Mouse (Mus musculus) spleen, postnatal 14 days (tissue): ENCODE measurements around the gene Rexo4.

Experiments used
- DNase-seq, 2 experiments: peaks; one replicate each; pipeline ENCODE4 v3.0.0; 2021 to 2022; ENCODE audit warnings: low spot score in 2 of 2

Rexo4 gene

GRCm38 (mm10) chr2:26963923-26964723 is at the start of gene Rexo4:
TSS of gene Rexo4 (minus strand) at chr2:26964386.
- peak; percentile 86 to 88 for DNase-seq

- peak; percentile 67 to 75 for DNase-seq
These were observed 45.6 kb upstream of the Rexo4 start, which contains the start of gene Cacfd1 for GRCm38 (mm10) chr2:27009714-27010244. TSS of gene Cacfd1 (plus strand) at chr2:27009926.

GRCm38 (mm10) chr2:27007701-27008100 is 43.5 kb upstream of the Rexo4 start:
- no peak for DNase-seq

GRCm38 (mm10) chr2:27006255-27006654 is 42.1 kb upstream of the Rexo4 start:
- DNase-seq = no peak

DNA sequence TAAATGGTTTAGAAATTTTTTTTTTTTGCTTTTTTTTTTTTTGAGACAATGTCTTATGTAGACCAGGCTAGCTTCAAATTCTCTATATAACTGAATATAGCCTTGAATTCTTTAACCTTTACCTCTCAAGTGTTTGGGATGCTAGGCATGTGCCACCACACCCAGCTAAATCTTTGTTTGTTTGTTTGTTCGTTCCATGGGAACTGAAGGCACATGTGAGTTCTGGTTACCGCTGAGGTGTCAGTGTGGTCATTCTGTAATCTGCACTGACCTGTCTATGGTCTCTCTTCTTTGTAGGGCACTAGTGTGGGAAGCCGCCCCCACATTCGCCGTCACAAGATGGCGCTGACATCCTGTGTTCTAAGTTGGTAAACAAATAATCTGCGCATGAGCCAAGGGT is 33.8 kb upstream of the Rexo4 start:
- no peak for DNase-seq

DNA sequence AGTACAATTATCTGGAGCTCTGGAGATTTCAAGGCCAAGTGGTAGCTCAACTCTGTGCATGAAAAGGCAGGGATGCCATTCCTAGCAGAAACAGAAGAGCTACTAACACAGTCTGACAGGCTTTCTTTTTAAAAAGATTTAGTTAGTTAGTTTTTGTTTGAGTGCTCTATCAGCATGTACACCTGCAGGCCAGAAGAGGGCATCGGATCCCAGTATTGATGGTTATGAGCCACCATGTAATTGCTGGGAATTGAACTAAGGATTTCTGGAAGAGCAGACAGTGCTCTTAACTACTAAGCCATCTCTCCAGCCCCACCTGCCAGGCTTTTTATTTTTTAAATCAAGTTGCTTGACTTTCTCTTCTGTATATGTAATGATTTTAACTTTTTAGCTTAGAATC is 33.3 kb upstream of the Rexo4 start:
- no peak for DNase-seq

- no peak for DNase-seq
These were observed 29.8 kb upstream of the Rexo4 start for GRCm38 (mm10) chr2:26993936-26994335.

DNA sequence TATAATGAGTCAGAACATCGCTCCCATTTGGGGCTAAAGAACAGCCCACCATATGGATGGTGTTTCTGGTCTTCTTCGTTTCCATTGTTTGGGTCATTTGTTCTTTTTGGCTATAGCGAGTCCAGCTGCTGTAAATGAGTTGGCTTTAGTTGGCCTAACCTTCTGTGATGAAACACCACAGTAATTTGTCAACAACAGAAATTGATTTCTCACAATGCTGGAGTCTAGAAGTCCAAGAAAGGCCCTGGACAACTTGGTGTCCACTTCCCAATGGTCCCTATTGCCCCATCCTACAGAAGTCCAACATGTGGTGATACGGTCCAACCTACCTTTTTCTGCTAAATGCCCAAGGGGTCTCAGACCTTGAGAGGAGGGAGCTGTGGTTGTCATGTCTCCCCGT is 20.5 kb upstream of the Rexo4 start:
- DNase-seq = no peak

DNA sequence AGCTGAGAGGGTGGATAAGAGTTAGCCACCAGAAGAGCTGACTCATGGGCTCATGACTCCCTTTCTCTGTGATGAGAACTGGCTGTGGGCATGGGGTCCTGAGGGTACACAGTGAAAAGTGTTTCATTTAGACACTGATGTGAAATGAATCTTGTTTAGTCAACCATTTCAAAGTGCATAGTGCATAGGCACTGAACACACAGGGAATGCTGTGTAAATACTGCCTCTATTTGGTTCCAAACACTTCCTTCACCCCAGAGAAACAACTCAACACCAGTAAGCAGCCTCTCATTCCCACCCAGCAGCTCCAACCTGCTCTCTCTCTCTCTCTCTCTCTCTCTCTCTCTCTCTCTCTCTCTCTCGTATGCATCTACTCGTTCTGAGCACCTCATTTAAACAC is 20.0 kb upstream of the Rexo4 start:
- DNase-seq = no peak

DNA sequence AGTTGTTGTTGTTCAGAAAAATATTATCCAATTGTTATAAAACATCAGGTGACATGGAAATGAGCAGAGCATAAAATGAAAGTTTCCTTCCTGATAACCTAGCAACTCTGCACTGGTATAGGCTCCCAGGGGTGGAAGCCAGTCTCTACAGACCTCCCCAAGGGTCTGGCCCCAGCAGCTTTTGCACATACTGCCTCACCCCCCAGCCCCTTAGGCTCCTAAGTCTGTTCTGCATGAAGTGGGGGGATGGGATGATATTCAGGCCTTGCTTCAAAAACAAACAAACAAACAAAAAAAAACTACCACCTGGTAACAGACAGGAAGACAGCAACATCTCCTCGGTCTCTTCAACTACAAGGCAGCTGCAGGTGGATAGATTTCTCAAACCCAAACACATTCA is 16.2 kb upstream of the Rexo4 start:
- DNase-seq = no peak

DNA sequence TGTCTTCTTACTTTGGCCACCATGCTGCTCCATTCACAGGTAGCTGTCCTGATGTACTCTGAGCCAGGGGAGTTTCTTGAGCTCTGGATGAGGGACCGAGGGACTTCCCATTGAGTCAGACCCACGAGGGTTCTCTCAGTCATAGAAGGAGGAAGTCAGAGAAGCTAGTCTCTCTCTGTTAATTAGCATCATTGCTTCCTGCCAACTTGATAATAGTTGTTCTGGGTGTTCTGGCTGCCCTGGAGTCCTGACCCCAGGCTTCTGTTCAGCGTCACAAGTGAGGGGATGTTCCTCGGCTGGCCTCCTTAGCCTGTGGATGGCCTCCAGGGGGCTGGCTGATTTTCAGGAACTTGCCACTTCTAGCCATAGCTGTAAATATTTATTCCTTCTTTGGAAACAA is 9.8 kb upstream of the Rexo4 start:
- DNase-seq = no peak

- DNase-seq = no peak
These were observed 8.9 kb upstream of the Rexo4 start, which contains the start of gene Adamts13 for GRCm38 (mm10) chr2:26973116-26973515. TSS of gene Adamts13 (plus strand) at chr2:26973416.

DNA sequence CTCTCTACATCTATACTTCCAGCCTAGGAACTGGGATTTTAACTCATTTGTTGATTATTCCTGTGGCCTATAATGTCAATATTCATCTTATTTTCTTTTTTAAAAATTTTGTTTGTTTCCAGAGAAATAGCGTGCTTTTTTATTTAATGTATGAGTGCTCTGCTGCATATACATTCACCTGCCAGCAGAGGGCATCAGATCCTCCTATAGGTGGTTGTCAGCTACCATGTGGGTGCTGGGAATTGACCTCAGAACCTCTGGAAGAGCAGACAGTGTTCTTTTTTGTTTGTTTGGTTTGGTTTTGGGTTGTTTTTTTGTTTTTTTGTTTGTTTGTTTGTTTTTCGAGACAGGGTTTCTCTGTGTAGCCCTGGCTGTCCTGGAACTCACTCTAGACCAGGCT is 3.1 kb upstream of the Rexo4 start:
- no peak for DNase-seq

DNA sequence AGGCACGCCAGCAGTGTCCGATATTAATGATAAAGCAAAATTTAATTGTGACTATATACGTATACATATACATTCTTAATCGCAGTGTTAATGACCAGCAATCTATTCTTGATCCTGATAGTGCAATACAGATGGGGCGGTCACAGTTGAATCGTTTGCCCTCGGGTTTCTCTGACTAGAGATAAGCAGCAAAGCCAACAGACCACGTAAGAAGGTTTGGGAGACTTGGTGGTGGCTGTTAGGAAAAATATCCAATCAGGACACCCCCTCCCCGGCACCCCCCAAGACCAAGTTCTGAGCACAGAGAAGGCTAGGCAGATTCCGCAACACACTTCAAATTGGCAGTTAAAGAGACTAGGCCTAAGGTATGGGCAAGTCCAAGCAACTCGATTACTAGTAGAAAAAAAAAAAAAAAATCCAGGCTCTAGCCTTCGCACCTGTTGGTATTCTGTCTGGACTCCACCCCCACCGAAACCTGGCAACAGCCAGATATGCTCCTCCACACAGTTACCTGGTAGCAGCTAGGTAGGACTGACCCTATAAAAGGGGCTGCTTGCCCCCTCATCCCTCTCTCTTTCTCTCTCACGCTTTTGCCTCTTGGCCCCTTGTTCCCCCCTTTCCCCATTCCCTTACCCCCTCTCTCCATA is 661 bp upstream of the Rexo4 start:
- DNase-seq = no peak

- DNase-seq = no peak
These were observed 3.4 kb downstream of the Rexo4 start for GRCm38 (mm10) chr2:26960756-26961155.

GRCm38 (mm10) chr2:26957488-26957859 is 6.7 kb downstream of the Rexo4 start:
- no peak for DNase-seq

- no peak for DNase-seq
These were observed 7.2 kb downstream of the Rexo4 start for GRCm38 (mm10) chr2:26956811-26957487.

DNA sequence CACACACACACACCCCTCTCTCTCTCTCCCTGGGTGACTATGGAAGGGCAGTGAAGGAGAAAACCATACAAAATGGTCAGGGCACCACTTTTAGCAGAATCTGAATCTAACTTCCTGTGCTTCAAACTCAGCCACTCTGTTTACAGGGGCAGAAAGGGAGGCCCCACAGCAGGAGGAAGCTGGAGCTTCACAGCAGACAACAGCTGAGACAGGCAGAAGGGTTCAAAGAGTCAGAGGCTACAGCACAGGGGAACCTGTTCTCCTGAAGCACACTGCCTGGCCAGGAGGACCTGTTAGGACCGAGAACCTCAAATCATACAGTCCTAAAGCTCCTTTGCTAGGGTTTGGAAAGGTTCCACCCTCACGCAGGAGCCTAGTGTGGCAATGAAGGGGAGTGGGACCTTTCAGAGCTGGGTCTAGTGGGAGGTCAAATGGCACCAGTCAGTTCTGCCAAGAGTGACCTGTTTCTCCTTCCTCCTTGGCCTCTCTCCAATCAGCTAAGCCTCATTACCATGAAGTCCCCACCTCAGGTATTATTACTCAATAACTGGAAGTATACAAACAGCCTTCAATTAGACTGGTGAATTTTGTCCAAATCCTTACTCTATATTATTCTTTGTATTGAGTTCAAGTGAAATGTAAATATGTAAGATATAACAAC is 9.3 kb downstream of the Rexo4 start:
- DNase-seq = no peak

DNA sequence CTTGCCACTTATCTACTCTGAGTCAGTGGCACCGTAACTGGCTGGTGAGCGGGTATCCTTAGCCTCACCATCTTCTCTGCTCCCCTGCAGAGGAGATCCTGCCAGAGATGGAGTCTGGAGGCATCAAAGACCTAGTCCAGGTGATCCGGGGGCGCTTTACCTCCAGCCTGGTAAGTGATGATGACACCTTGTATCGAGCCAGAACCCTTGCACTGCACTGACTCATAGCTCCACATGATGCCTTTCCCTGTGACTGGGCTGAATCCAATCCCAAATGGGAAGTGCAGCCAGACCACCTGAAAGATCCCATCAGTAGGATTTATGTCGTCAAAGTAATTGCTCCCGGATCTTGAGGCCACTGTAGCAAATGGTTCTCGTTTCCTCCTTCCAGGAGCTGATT is 11.3 kb downstream of the Rexo4 start:
- DNase-seq = no peak

DNA sequence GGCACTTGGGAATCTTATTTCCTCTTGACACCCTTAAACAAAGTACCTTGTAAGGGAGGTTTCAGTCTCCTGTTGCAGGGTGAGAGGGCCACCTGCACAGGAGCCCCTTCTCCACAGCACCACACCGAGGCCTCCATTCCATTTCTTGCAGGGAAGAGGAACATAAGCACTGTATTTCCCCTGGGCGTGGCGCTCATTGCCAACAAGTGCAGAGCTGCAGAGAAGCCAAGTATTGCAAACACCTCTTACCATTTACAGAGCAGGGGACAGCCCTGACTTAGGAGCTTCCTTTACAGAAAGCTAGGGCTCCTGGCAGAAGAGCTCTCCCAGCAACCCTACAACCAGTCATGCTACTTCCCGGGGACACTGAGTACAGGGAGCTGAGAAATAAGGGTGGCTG is 12.0 kb downstream of the Rexo4 start:
- no peak for DNase-seq

DNA sequence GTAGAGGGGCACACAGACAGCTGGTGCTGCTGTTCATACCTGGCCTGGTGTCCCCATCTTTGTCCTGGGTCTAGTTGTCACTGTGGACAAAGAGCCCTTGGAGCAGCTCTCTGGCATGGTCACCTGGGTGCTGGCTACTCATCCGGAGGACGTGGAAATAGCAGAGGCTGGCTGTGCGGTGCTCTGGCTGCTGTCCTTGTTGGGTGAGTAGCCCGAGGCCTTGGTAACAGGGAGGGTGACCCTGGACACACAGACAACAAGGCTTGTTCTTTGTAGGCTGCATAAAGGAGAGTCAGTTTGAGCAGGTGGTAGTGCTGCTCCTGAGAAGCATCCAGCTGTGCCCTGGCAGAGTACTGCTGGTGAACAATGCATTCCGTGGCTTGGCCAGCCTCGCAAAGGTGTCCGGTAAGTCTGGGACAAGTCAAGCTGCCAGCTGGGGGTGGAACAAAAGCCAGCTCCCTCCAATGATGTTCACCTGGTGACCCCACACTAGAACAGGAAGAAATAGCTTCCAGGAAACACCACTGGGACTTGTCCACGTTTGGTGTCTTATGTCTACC is 12.8 kb downstream of the Rexo4 start:
- no peak for DNase-seq

DNA sequence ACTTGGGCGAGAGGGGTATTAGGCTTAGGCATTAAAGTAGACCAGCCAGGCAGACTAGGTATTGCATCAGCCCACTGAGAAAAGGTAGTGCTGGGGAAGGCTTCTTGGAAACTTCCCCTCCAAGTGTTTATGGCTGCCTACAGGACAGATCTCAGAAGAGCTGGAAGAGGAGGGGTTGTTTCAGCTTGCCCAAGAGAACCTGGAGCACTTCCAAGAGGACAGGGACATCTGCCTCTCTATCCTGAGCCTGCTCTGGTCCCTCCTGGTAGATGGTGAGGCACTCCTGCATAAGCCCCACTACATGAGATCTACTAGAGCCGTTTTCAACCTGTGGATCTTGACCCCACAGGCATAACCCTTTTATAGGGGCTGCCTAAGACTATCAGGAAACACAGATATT is 13.8 kb downstream of the Rexo4 start:
- DNase-seq = no peak
